In the genomic region with DNA sequence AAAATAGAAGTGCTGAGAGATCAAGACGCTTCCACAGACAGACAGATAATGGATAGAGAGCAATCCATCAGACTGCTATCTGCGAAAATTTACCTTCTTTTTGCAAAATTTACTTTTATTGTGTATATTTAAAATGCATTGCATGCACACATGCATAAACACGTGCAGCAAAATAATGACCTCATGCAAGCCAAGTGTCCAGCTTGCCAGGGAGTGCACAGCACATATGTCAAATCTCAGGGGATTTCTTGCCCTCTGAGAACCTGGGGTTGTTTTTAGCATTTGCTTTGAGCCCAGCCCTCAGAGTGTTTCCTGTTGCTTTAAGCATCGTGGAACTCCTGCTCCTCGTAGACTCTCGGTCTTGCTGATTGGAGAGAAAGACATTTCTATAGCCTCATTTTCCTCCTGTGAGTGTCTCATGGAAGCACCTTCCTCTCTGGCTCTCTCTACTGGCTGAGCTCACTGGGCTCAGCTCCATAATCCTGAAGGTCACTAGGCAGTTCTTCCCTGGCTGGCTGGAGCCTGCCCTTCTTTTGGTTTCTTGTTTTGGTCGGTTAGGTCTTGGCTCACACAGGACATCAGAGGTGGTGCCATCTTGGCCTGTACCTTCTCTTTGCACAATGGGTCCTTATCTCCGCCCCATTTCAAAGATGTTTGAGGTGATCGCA, we compare ENCODE assay signal across 11 mouse cellular contexts.
DNase-seq lines count a peak whose midpoint lies in the region; ATAC-seq and TF ChIP-seq lines count a peak whose summit lies in the region.
"Had no signal": no experiment of that assay in that cellular context is flagged by ENCODE, and none has a peak within 500 bp of the region (broad histone marks: within the 10 kb centered on the region; RNA-seq: fewer than 3 reads in every experiment).

No protein-coding gene starts in this region.

- no peak for TF ChIP-seq CTCF in kidney, postnatal 0 days (IDR thresholded peaks at IDR 0.05; ENCODE audit: low read depth)

- no peak overlapping the region for H3K9ac ChIP-seq in kidney, postnatal 0 days (ENCODE audit: low read depth, low read length)
- H3K9ac ChIP-seq: liver, postnatal 0 days had no signal

- H3K27ac ChIP-seq in kidney, postnatal 0 days, result no peak overlapping the region

- no peak overlapping the region for H3K4me3 ChIP-seq in kidney, postnatal 0 days (replicated peaks; ENCODE audit: low read depth, low read length)

- H3K27me3 ChIP-seq in kidney, postnatal 0 days (ENCODE audit: insufficient read depth, low read length), result no peaks in the 10 kb centered on the region

- no peak overlapping the region for H3K4me2 ChIP-seq in kidney, postnatal 0 days (ENCODE audit: low read length)

- H3K9me3 ChIP-seq in kidney, postnatal 0 days (replicated peaks; ENCODE audit: low read length), result no peaks in the 10 kb centered on the region

- H3K36me3 ChIP-seq in kidney, postnatal 0 days (ENCODE audit: insufficient read depth, low read length), result no peaks in the 10 kb centered on the region

- WGBS in kidney, postnatal 0 days, result 64% methylated on average over 9 of the region's 9 CpGs

- H3K4me1 ChIP-seq in kidney, postnatal 0 days (replicated peaks; ENCODE audit: insufficient read depth, low read length), result 0 out of 2 replicates have a peak, but pooled peaks cover 5% of the 10 kb centered on the region

- no peak for ATAC-seq in kidney, postnatal 0 days (replicated peaks; ENCODE audit: low FRiP score, low read depth)
- ATAC-seq: inflammation-experienced regulatory T-cells, adult 6 months; liver, postnatal 0 days; midbrain, embryonic 16.5 days had no signal

- peak; percentile 75 to 87 for DNase-seq in adrenal gland, adult (ENCODE audit: inconsistent age in 2 of 2, low spot score in 1 of 2)
- no peak for DNase-seq in adrenal gland, postnatal 4 days (ENCODE audit: low spot score in 2 of 2)
- peak; percentile 60 for DNase-seq in kidney, adult 9 months
- no peak for DNase-seq in kidney, postnatal 14 days
- peak; percentile 52 for DNase-seq in cerebellum, adult 8-10 months
- peak; percentile 5 for DNase-seq in kidney, postnatal 0 days (ENCODE audit: low spot score)
- no peak for DNase-seq in frontal cortex, postnatal 14 days (ENCODE audit: low spot score in 2 of 2)
- no peak for DNase-seq in urinary bladder, postnatal 25 days (ENCODE audit: low spot score)
- DNase-seq: liver, postnatal 0 days had no signal

Comparison
In these comparisons a context has a peak if more than half of its experiments do, and no peak if none do; other contexts are left out.
1. DNase-seq: peak in adrenal gland, adult (2 of 2), kidney, adult 9 months (single experiment), cerebellum, adult 8-10 months (single experiment) and kidney, postnatal 0 days (single experiment); none in adrenal gland, postnatal 4 days (0 of 2), kidney, postnatal 14 days (single experiment), frontal cortex, postnatal 14 days (0 of 2) and urinary bladder, postnatal 25 days (single experiment).